Mouse (Mus musculus) CD4-positive, CD25-positive, alpha-beta regulatory T cell, adult 4 months (primary cell): ENCODE results near the gene Aasdh. TPM values are rescaled to one million over a fixed set of nuclear protein-coding genes. Genes with fewer than 3 reads are reported as not detected.

Source experiments
- ATAC-seq: one replicate; pipeline ENCODE4 v1.8.0; 2017
- polyA plus RNA-seq, 2 experiments: library from polyadenylated mRNA; unstranded; fragments of 100-300 nt; shearing (Covaris generic); gene quantifications; one replicate each; pipeline ENCODE4 v1.2.1; 2017

Aasdh gene
- polyA plus RNA-seq, 2 experiments from 2014 or later = 17.2 to 24.9 TPM

DNA sequence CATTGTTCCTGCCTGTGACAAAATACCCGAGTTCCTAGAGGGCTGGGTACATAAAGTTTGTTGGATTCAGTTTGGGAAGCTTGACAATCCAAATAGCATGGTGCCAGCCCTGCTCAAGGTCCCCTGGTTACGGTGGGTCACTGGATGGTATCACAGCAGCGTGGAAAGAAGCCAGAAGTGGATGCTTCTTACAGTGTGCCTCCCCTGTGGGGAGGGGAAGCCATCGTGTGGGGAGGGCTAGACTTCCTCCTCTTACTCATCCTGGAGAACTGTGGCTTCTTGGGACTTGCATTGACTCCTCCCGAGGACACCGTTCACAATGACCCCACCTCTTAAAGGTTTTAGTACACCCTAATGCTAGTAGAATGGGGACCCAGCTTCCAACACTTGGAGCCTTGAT, 65.5 kb downstream of the Aasdh start:
- no peak for ATAC-seq

GRCm38 (mm10) chr5:76837018-76837417, 68.3 kb downstream of the Aasdh start:
- ATAC-seq = no peak

- ATAC-seq = peak; percentile 43
Observed at GRCm38 (mm10) chr5:76832529-76833210, 72.6 kb downstream of the Aasdh start.

GRCm38 (mm10) chr5:76828527-76829240, 76.6 kb downstream of the Aasdh start:
- no peak for ATAC-seq

Other genes starting within 250 kb of the Aasdh start
- 1 to 10 TPM in 1 of 2 experiments, under 1 TPM in 1; 0.65 to 1.3 TPM for gene C530008M17Rik, start 249.0 kb downstream of the Aasdh start, polyA plus RNA-seq
- gene Paics, start 45.8 kb upstream of the Aasdh start, polyA plus RNA-seq = 100 to 1,000 TPM; 181 to 184 TPM
- gene Ppat, start 46.1 kb upstream of the Aasdh start, polyA plus RNA-seq = 10 to 100 TPM; 30.8 to 35.9 TPM
- gene Srp72, start 69.2 kb upstream of the Aasdh start, polyA plus RNA-seq = 100 to 1,000 TPM; 134 to 144 TPM
- not detected for gene Arl9, start 98.5 kb upstream of the Aasdh start, polyA plus RNA-seq
- gene Thegl, start 110.5 kb upstream of the Aasdh start, polyA plus RNA-seq = not detected
- 10 to 100 TPM; 16.4 to 20.4 TPM for gene Hopx, start 209.6 kb upstream of the Aasdh start, polyA plus RNA-seq